ENCODE assay signal across 8 mouse cellular contexts in genomic region chr9:56876784-56877183, GRCm38 (mm10). TPM values are rescaled to one million over a fixed set of nuclear protein-coding genes. Genes with fewer than 3 reads are reported as not detected.
DNase-seq lines count a peak whose midpoint lies in the region; ATAC-seq lines count a peak whose summit lies in the region.

No protein-coding gene starts in this region.

- H3K9ac ChIP-seq in forebrain, embryonic 13.5 days = no peak overlapping the region; the same call in 1 of the 2 replicates
- H3K9ac ChIP-seq in forebrain, embryonic 12.5 days = no peak overlapping the region
- no peak overlapping the region for H3K9ac ChIP-seq in neural tube, embryonic 13.5 days
- H3K9ac ChIP-seq in stomach, embryonic 14.5 days (replicated peaks; ENCODE audit: low read depth, low read length) = no peak overlapping the region

- WGBS in forebrain, embryonic 13.5 days = 49% methylated on average over 9 of the region's 9 CpGs
- 63% methylated on average over 9 of the region's 9 CpGs for WGBS in forebrain, embryonic 12.5 days
- WGBS in neural tube, embryonic 13.5 days = 38% methylated on average over 9 of the region's 9 CpGs
- 32% methylated on average over 7 of the region's 9 CpGs for WGBS in stomach, embryonic 14.5 days

- peaks cover 6% of the 10 kb centered on the region; the same call in 1 of the 2 replicates for H3K4me1 ChIP-seq in forebrain, embryonic 13.5 days
- H3K4me1 ChIP-seq in forebrain, embryonic 12.5 days = no peaks in the 10 kb centered on the region; the same call in 1 of the 2 replicates
- H3K4me1 ChIP-seq in neural tube, embryonic 13.5 days (replicated peaks) = peaks cover 20% of the 10 kb centered on the region
- H3K4me1 ChIP-seq in stomach, embryonic 14.5 days (ENCODE audit: control insufficient read depth, insufficient read depth, low read length) = peaks cover 18% of the 10 kb centered on the region; the same call in 1 of the 2 replicates

- peak; percentile 30; the same call in 1 of the 2 replicates for ATAC-seq in forebrain, embryonic 13.5 days
- ATAC-seq in forebrain, embryonic 12.5 days (ENCODE audit: low FRiP score) = no peak
- peak; percentile 51 for ATAC-seq in neural tube, embryonic 13.5 days (ENCODE audit: low read depth)
- peak; percentile 25; the same call in 1 of the 2 replicates for ATAC-seq in stomach, embryonic 14.5 days (ENCODE audit: insufficient number of reproducible peaks, insufficient read depth, low FRiP score, low read depth)

- no peaks in the 10 kb centered on the region for H3K36me3 ChIP-seq in forebrain, embryonic 13.5 days (ENCODE audit: poor library complexity, severe bottlenecking)
- no peaks in the 10 kb centered on the region for H3K36me3 ChIP-seq in forebrain, embryonic 12.5 days (replicated peaks)
- no peaks in the 10 kb centered on the region for H3K36me3 ChIP-seq in neural tube, embryonic 13.5 days
- H3K36me3 ChIP-seq in stomach, embryonic 14.5 days (ENCODE audit: control insufficient read depth, insufficient read depth, low read length) = no peaks in the 10 kb centered on the region

- H3K27ac ChIP-seq in forebrain, embryonic 13.5 days = no peak overlapping the region
- no peak overlapping the region for H3K27ac ChIP-seq in forebrain, embryonic 12.5 days
- peak overlapping the region; percentile 42 for H3K27ac ChIP-seq in neural tube, embryonic 13.5 days (replicated peaks)
- peak overlapping the region; percentile 44; the same call in 1 of the 2 replicates for H3K27ac ChIP-seq in stomach, embryonic 14.5 days (ENCODE audit: low read length)

- no peak for DNase-seq in neural tube, embryonic 10.5 days (ENCODE audit: extremely low spot score, low spot score)
- DNase-seq in kidney, adult 9 months = peak; percentile 43
- DNase-seq in urinary bladder, postnatal 25 days (ENCODE audit: low spot score) = no peak
- DNase-seq in adipocyte (ENCODE audit: low spot score) = no peak

- H3K4me3 ChIP-seq in forebrain, embryonic 13.5 days = no peak overlapping the region
- H3K4me3 ChIP-seq in forebrain, embryonic 12.5 days (replicated peaks) = no peak overlapping the region
- H3K4me3 ChIP-seq in neural tube, embryonic 13.5 days = no peak overlapping the region
- no peak overlapping the region for H3K4me3 ChIP-seq in stomach, embryonic 14.5 days (ENCODE audit: low read depth, low read length)

- no peaks in the 10 kb centered on the region for H3K9me3 ChIP-seq in forebrain, embryonic 13.5 days (replicated peaks)
- no peaks in the 10 kb centered on the region for H3K9me3 ChIP-seq in forebrain, embryonic 12.5 days
- no peaks in the 10 kb centered on the region for H3K9me3 ChIP-seq in neural tube, embryonic 13.5 days
- no peaks in the 10 kb centered on the region for H3K9me3 ChIP-seq in stomach, embryonic 14.5 days (ENCODE audit: control insufficient read depth, low read depth, low read length)

- H3K27me3 ChIP-seq in forebrain, embryonic 13.5 days = no peaks in the 10 kb centered on the region
- H3K27me3 ChIP-seq in forebrain, embryonic 12.5 days = no peaks in the 10 kb centered on the region
- H3K27me3 ChIP-seq in neural tube, embryonic 13.5 days = no peaks in the 10 kb centered on the region
- no peaks in the 10 kb centered on the region for H3K27me3 ChIP-seq in stomach, embryonic 14.5 days (ENCODE audit: control insufficient read depth, insufficient read depth, low read length)

- no peak overlapping the region for H3K4me2 ChIP-seq in forebrain, embryonic 13.5 days
- H3K4me2 ChIP-seq in forebrain, embryonic 12.5 days = no peak overlapping the region
- H3K4me2 ChIP-seq in neural tube, embryonic 13.5 days = no peak overlapping the region
- no peak overlapping the region for H3K4me2 ChIP-seq in stomach, embryonic 14.5 days (replicated peaks; ENCODE audit: low read depth, low read length)

RNA-seq across cellular contexts. Expression of gene Cspg4, which starts 12.0 kb away (rescaled TPM):
- polyA plus RNA-seq in forebrain, embryonic 13.5 days (2015; fragmentation: Nextera tagmentation; extraction: Ambion mirVana) = 3.0 and 3.1 TPM in 2 replicates
- 3.0 and 3.8 TPM in 2 replicates for polyA plus RNA-seq in forebrain, embryonic 12.5 days (2016; fragmentation: Nextera tagmentation; extraction: Ambion mirVana)
- polyA plus RNA-seq in neural tube, embryonic 13.5 days (2015; fragmentation: Nextera tagmentation; extraction: Ambion mirVana) = 6.0 and 6.5 TPM in 2 replicates
- polyA plus RNA-seq in stomach, embryonic 14.5 days (2014; fragmentation: Nextera tagmentation; extraction: Ambion mirVana) = 16.1 and 17.5 TPM in 2 replicates

RNA-seq across cellular contexts. Expression of gene Odf3l1, which starts 12.3 kb away (rescaled TPM):
- 0.44 TPM in 1 of 2 replicates, not detected in the other for polyA plus RNA-seq in forebrain, embryonic 13.5 days (2015; fragmentation: Nextera tagmentation; extraction: Ambion mirVana)
- polyA plus RNA-seq in forebrain, embryonic 12.5 days (2016; fragmentation: Nextera tagmentation; extraction: Ambion mirVana) = not detected in 2 replicates
- 0.28 TPM in 1 of 2 replicates, not detected in the other for polyA plus RNA-seq in neural tube, embryonic 13.5 days (2015; fragmentation: Nextera tagmentation; extraction: Ambion mirVana)
- polyA plus RNA-seq in stomach, embryonic 14.5 days (2014; fragmentation: Nextera tagmentation; extraction: Ambion mirVana) = 1.7 and 1.9 TPM in 2 replicates

RNA-seq across cellular contexts. Expression of gene Snx33, which starts 51.4 kb away (rescaled TPM):
- polyA plus RNA-seq in forebrain, embryonic 13.5 days (2015; fragmentation: Nextera tagmentation; extraction: Ambion mirVana) = 2.6 TPM in 2 replicates
- 6.0 and 6.2 TPM in 2 replicates for polyA plus RNA-seq in forebrain, embryonic 12.5 days (2016; fragmentation: Nextera tagmentation; extraction: Ambion mirVana)
- 2.9 TPM in 2 replicates for polyA plus RNA-seq in neural tube, embryonic 13.5 days (2015; fragmentation: Nextera tagmentation; extraction: Ambion mirVana)
- polyA plus RNA-seq in stomach, embryonic 14.5 days (2014; fragmentation: Nextera tagmentation; extraction: Ambion mirVana) = 8.8 and 9.5 TPM in 2 replicates

Comparison
In these comparisons a context has a peak if more than half of its experiments do, and no peak if none do; other contexts are left out.
1. H3K27ac ChIP-seq: peak in neural tube, embryonic 13.5 days (single experiment) and stomach, embryonic 14.5 days (single experiment); none in forebrain, embryonic 13.5 days (single experiment) and forebrain, embryonic 12.5 days (single experiment).